Mouse (Mus musculus): ENCODE data around the gene Rasgrp4. TPM values are rescaled to one million over a fixed set of nuclear protein-coding genes. Genes with fewer than 3 reads are reported as not detected.
A peak's percentile ranks its signal among the peaks of the same experiment; 100 is the strongest.

Rasgrp4 gene
- polyA plus RNA-seq, 1 experiment from 2014 or later = 0.38 TPM

DNA sequence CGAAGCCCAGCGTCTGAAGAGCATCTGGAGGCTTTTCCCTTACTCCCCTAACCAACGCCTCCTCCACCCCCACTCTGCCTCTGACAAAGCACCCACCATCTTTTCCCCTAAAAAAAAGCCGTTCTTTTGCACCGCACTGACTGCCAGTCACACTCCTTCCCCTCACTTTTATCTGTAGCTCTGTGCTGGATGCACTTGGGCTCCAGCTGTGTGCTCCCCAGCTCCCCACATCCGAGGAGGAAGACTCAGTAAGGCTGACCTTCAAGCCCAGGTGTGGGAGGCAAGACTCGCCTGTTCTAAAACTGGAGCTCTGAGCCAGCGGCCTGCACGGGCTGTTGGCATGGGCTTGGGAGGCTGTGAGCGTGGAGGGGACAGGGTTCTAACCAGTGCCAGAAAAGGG, 16.8 kb downstream of the Rasgrp4 start:
- Histone ChIP-seq H3K27me3 (replicated peaks) (no peaks in the 10 kb centered on the region), H3K36me3 (peaks cover 10% of the 10 kb centered on the region), H3K9me3 (replicated peaks) (0 out of 2 replicates have a peak, but pooled peaks cover 7% of the 10 kb centered on the region), H3K9ac (no peak overlapping the region), H3K4me1 (peaks cover 12% of the 10 kb centered on the region), H3K27ac (no peak overlapping the region), H3K4me2 (no peak overlapping the region), H3K4me3 (no peak overlapping the region)
- ATAC-seq = no peak
- 58% methylated on average over 10 of the region's 10 CpGs for WGBS (ENCODE audit: insufficient replicate concordance)

DNA sequence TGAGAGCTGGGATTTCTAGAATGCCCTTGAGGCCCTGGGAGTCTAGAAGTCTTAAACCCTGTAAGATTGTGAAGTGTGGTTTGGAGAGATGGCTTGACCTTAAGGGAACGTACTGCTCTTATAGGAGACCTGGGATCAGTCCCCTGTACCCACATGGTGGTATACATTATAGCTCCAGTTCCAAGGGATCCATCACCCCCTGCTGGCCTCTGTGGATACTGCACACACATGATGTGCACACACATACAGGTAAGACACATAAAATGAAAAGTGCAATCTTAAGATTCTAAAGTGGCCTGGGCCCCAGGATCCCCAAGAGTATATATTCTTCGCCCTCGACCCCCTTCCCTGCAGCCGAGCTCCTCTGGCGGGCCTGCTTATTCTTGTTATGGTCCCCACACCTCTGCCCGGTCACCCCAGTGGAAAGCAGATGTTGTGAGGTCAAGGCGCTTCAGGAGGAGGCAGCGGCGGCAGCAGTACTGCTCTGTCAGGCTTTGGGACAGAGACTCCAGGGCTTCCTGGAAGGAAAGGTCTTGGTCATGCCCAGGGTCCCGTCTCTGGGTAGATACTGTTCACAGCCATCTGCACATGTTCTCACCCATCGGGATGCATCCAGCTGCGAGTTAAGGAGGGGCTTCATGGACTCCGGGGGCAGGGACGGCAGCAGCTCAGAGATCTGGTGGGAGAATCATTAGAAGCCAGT, 19.5 kb downstream of the Rasgrp4 start:
- Histone ChIP-seq H3K4me3 (no peak overlapping the region), H3K4me2 (no peak overlapping the region), H3K9ac (no peak overlapping the region), H3K27me3 (replicated peaks) (peaks cover 25% of the 10 kb centered on the region), H3K4me1 (peaks cover 17% of the 10 kb centered on the region), H3K36me3 (peaks cover 10% of the 10 kb centered on the region), H3K9me3 (replicated peaks) (0 out of 2 replicates have a peak, but pooled peaks cover 7% of the 10 kb centered on the region), H3K27ac (no peak overlapping the region)
- ATAC-seq = no peak
- WGBS (ENCODE audit: insufficient replicate concordance) = 80% methylated on average over 14 of the region's 14 CpGs

DNA sequence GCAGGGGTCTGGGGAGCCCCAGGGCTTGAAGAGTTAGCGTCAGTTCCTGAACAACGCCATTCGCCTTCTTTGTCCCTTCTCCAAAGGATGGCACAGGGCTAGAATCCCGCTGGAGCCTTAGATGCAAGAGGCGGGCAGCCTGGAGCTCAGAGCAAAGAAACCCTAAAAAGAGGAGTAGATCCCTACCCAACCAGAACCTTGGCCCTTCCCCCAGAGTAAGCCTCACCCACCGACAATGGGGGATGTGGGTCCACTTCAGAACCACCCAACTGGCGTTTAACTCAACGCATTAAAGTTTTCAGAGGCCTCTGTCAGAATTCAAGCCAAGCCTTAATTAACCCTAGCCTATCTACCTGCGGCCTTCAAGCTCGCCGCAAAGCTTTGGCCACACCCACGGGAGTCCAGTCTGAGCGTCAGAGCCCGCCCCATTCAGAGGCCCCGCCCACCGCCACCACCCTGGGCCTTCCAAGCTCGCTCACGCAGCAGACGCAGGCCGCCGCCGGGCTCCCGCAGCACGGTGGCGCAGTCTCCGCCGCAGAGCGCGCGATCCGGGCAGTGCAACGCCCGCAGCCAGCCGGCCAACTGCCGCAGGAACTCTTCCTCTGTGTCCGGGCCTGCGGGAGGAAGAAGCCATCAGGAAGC, 20.7 kb downstream of the Rasgrp4 start:
- H3K4me1 ChIP-seq = peaks cover 17% of the 10 kb centered on the region
- peaks cover 36% of the 10 kb centered on the region for H3K27me3 ChIP-seq (replicated peaks)
- peak overlapping the region; percentile 79 for H3K27ac ChIP-seq
- H3K36me3 ChIP-seq = peaks cover 10% of the 10 kb centered on the region
- 9% methylated on average over 35 of the region's 37 CpGs for WGBS (ENCODE audit: insufficient replicate concordance)
- peak overlapping the region; percentile 85 for H3K4me3 ChIP-seq
- H3K9ac ChIP-seq = peak overlapping the region; percentile 85
- 0 out of 2 replicates have a peak, but pooled peaks cover 7% of the 10 kb centered on the region for H3K9me3 ChIP-seq (replicated peaks)
- H3K4me2 ChIP-seq = peak overlapping the region; percentile 100
- peak; percentile 84 for ATAC-seq

DNA sequence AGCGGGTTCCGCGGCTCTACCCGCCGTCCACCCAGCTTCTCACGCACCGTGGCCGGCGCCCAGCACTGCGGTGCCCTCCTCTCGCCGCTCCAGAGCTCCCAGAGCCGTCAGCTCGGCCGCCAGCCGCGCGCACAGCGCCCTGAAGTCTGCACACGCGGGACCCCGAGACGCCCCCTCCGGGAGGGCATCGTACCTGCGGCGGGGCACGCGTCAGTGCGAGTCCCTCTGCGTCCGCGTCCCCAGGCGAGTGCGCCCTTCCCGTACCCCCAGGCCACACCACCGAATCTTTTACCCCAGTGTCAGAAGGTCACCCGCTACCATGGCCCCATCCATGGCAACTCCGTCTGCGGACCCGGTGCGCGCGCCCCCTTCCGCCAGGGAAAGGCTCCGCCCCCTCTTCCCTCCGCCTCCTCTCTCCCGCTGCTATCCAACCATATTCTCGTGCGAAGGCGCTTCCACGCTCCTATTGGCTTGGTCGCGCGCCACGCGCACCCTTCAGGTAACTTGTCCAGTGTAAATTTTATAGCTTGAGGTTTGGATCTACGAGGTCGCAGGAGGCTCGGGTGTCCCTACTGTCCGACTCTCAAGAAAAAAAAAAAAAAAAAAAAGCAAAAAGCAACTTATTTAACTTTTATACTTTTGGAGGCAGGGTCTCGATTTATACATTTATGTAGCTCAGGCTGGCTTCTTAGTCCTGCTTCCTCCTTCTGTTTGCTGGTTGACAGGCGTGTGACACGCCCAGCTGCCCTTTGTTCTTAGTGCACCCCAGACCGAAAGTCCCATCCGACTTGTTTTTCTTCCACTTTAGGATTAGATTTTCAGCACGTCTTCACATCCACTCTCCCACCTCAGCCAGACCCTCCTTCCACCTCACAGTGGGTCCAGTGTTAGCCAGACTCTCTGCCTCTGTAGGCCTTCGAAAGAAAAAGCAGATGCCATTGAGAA, 21.5 kb downstream of the Rasgrp4 start, which contains the start of gene Fam98c:
Gene Fam98c (minus strand): TSS at position 397 of the 945 bp plus-strand sequence.
- H3K4me3 ChIP-seq = peak within 1 kb of the TSS; percentile 85
- H3K9ac ChIP-seq = peak within 1 kb of the TSS; percentile 85
- H3K36me3 ChIP-seq = peaks cover 10% of the 10 kb centered on the region
- H3K27ac ChIP-seq = peak within 1 kb of the TSS; percentile 79
- WGBS (ENCODE audit: insufficient replicate concordance) = 3% methylated on average over 66 of the region's 68 CpGs
- 0 out of 2 replicates have a peak, but pooled peaks cover 7% of the 10 kb centered on the region for H3K9me3 ChIP-seq (replicated peaks)
- H3K27me3 ChIP-seq (replicated peaks) = peaks cover 43% of the 10 kb centered on the region
- ATAC-seq = peak; percentile 77
- H3K4me2 ChIP-seq = peak within 1 kb of the TSS; percentile 100
- H3K4me1 ChIP-seq = peaks cover 17% of the 10 kb centered on the region

DNA sequence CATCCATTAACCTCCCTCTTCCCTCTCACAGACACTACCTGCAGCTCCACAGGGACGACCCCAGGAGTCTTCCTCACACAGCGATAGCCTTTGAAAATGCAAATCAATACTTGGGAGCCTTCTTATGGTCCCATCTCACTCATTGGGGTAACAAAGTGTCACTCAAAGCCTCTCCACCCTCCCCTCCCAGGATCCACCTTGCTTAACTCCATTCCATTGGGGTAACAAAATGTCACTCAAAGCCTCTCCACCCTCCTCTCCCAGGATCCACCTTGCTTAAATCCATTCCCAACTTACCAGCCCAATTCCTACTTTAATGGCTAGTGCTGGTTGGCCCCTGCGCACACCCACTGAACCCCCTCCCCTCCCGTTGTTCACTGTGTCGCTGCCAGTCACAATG, 23.6 kb downstream of the Rasgrp4 start:
- WGBS (ENCODE audit: insufficient replicate concordance) = 8% methylated on average over 5 of the region's 5 CpGs
- peaks cover 10% of the 10 kb centered on the region for H3K36me3 ChIP-seq
- H3K9ac ChIP-seq = no peak overlapping the region
- ATAC-seq = no peak
- H3K4me3 ChIP-seq = no peak overlapping the region
- H3K27ac ChIP-seq = no peak overlapping the region
- H3K4me1 ChIP-seq = peaks cover 28% of the 10 kb centered on the region
- 0 out of 2 replicates have a peak, but pooled peaks cover 7% of the 10 kb centered on the region for H3K9me3 ChIP-seq (replicated peaks)
- H3K4me2 ChIP-seq = no peak overlapping the region
- peaks cover 54% of the 10 kb centered on the region for H3K27me3 ChIP-seq (replicated peaks)

DNA sequence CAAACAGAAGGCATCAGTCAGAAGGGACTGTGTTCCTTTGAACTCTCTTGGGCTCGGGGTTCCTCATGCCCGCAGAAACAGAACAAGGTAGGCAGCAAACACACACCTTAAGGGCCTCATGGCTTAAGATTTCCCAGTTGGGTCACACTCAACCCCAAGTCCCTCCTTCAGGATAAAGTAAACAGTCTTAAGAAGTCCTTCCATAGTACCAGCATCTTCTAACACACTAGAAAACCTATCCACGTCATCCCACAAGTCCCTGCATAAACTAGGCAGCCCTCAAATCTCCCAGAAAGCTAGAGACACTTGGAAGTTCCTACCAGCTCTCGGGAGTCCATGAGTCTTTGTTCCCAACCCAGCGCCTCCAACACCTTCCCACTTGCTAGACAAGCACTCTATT, 27.6 kb downstream of the Rasgrp4 start:
- Histone ChIP-seq H3K4me3 (no peak overlapping the region), H3K4me1 (peaks cover 13% of the 10 kb centered on the region), H3K36me3 (no peaks in the 10 kb centered on the region), H3K27me3 (replicated peaks) (peaks cover 69% of the 10 kb centered on the region), H3K9ac (no peak overlapping the region), H3K27ac (no peak overlapping the region), H3K9me3 (replicated peaks) (no peaks in the 10 kb centered on the region), H3K4me2 (no peak overlapping the region; the same call in 1 of the 2 replicates)
- no peak for ATAC-seq
- 61% methylated on average over 5 of the region's 5 CpGs for WGBS (ENCODE audit: insufficient replicate concordance)

DNA sequence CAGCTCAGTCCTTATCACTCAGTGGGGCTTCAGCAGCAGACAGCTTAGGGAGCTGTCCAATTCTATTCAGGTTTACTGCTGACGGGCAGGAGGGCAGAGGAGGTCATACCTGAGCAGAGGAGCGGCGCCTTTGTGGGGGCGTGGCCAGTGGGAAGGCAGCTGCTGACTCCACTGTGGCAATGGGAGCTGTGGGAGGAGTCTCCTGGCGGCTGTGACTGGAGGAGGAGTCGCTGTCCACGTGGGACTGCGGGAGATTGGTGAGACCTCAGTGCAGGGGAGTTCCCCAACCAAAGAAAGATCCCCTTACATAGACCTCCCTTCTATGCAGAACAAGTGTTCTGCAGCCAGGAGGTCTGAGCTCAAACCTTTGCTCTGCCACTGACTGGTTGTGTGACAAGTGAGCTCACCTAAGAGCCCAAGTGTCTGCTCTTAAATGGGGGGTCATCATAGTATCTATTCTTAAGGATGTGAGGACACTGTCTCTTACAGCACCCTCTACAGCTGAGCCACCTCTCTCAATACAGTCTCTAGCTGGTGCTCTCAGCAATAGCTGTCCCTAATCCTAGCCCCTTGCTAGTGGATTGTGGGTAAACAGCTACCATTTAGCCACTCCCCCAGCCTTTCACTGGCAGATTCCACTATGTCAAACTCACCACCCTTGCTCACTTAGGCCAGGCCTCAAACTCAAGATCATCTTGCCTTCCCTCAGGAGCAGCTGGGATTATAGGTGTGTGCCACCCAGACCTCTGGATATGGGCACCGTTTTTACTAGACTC, 28.3 kb downstream of the Rasgrp4 start:
- Histone ChIP-seq H3K4me1 (peaks cover 13% of the 10 kb centered on the region), H3K9me3 (replicated peaks) (no peaks in the 10 kb centered on the region), H3K27ac (no peak overlapping the region), H3K36me3 (no peaks in the 10 kb centered on the region), H3K4me3 (no peak overlapping the region), H3K9ac (no peak overlapping the region), H3K4me2 (peak overlapping the region; percentile 12; the same call in 1 of the 2 replicates), H3K27me3 (replicated peaks) (peaks cover 69% of the 10 kb centered on the region)
- WGBS (ENCODE audit: insufficient replicate concordance) = 17% methylated on average over 9 of the region's 9 CpGs
- peak; percentile 57 for ATAC-seq

DNA sequence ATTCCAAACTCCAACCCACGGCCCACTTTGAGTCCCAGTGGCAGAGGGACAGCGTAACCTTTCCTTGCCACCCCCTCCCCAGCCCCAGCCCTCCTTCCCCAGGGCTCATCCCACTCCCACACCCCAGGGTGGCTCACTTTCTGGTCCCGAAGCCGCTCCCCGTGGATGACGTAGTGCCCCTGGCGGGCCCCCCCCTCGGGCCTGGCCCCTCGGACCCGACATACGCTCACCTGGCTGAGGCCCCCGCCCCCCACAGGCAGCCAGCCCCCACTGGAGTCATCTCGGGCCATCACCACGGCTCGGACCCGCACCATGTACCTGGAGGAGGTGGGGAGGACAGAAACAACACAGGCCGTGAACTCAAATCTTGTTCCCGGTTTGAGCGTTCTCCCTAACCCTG, 33.0 kb downstream of the Rasgrp4 start:
- peaks cover 46% of the 10 kb centered on the region for H3K4me1 ChIP-seq
- H3K27ac ChIP-seq = no peak overlapping the region
- 31% methylated on average over 19 of the region's 19 CpGs for WGBS (ENCODE audit: insufficient replicate concordance)
- H3K4me2 ChIP-seq = no peak overlapping the region
- H3K27me3 ChIP-seq (replicated peaks) = peaks cover 75% of the 10 kb centered on the region
- H3K4me3 ChIP-seq = no peak overlapping the region
- 0 out of 2 replicates have a peak, but pooled peaks cover under 1% of the 10 kb centered on the region for H3K36me3 ChIP-seq
- H3K9ac ChIP-seq = no peak overlapping the region
- ATAC-seq = no peak
- no peaks in the 10 kb centered on the region for H3K9me3 ChIP-seq (replicated peaks)

DNA sequence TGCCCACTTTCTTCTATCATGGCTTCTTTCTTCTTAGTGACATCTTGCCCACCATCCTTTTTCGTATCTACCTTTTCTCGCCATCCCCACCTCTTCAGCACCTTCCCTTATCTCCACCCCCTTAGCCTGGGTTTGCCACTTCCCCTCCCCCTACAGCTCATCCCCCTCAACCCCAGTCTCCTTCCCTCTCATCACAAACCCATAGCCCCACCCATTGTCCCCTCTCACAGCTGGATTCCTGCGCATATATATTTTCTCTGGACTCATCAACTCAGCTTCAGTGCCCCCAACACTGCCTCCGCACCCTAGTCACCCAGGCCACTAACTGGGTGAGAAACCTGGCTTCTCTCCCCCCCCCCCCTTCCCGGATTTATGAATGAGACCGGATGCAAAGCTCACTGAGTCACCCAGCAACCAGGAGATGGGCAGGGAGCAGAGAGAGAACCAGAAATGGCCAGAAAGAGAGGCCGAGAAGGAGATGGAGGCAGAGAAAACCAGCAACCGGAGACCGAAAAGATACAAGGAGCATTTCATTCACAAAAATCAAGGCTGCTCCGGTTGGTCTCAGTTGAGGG, 33.6 kb downstream of the Rasgrp4 start:
- peak overlapping the region; percentile 54; the same call in 1 of the 2 replicates for H3K4me3 ChIP-seq
- WGBS (ENCODE audit: insufficient replicate concordance) = 8% methylated on average over 10 of the region's 10 CpGs
- H3K9me3 ChIP-seq (replicated peaks) = no peaks in the 10 kb centered on the region
- H3K9ac ChIP-seq = no peak overlapping the region
- peak overlapping the region; percentile 69 for H3K4me2 ChIP-seq
- peaks cover 81% of the 10 kb centered on the region for H3K27me3 ChIP-seq (replicated peaks)
- H3K36me3 ChIP-seq = peaks cover 4% of the 10 kb centered on the region; the same call in 1 of the 2 replicates
- H3K4me1 ChIP-seq = peaks cover 41% of the 10 kb centered on the region
- no peak overlapping the region for H3K27ac ChIP-seq
- no peak for ATAC-seq

DNA sequence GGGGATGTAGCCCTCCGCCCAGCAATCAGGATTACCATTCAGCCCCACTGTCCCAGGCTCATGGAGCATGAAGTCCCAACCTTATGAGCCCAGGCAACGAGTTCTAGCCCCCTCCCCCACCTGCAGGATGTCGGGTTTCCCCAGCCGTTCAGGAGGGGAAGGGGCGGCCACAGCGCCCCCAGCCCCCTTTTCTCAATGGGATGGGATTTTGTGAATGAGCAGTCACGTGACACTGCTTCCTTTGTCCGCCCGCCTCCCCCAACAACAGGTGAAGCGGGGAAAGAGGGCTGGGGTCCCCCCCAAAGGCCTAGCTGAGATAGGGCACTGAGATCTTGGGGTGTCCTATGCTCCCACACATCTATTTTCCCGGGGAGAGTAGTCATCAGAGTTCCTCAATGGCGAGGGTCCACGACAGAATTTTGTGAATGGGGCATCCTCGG, 34.2 kb downstream of the Rasgrp4 start:
- no peak overlapping the region for H3K27ac ChIP-seq
- ATAC-seq = no peak
- WGBS (ENCODE audit: insufficient replicate concordance) = 5% methylated on average over 14 of the region's 14 CpGs
- peak overlapping the region; percentile 54 for H3K4me3 ChIP-seq
- peaks cover 39% of the 10 kb centered on the region for H3K4me1 ChIP-seq
- H3K4me2 ChIP-seq = peak overlapping the region; percentile 69
- no peak overlapping the region for H3K9ac ChIP-seq
- peaks cover 87% of the 10 kb centered on the region for H3K27me3 ChIP-seq (replicated peaks)
- H3K36me3 ChIP-seq = peaks cover 10% of the 10 kb centered on the region
- H3K9me3 ChIP-seq (replicated peaks) = no peaks in the 10 kb centered on the region
